Mouse (Mus musculus): ENCODE measurements around the gene Htr1d.

DNA sequence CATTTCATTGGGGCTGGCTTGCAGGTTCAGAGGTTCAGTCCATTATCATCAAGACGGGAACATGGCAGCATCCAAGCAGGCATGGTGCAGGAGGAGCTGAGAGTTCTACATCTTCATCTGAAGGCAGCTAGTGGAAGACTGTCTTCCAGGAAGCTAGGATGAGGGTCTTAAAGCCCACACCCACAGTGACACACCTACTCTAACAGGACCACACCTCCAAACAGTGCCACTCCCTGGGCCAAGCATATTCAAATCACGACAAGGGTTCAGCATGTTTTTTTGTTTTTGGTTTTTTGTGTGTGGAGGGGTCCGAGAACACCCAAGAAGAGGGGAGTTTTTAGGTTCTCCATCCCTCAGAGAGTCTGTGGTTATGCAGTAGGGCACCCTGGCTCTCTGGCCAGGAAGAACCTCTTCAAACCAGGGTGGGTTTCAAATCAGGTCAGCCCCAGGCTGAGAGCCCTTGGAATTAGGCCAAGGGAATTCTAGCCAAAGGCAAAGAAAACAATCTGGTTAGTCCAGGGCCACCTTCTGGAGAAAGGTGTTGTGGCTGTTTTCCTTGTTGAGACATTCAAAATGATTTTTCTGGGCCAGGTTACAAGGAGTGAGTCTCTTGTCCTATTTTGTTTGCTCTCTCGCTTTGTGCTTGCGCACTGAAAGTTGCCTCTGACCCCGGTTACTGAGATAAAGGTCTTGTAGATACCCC lies 33.3 kb downstream of the Htr1d start:
- no peak for TF ChIP-seq MAX (IDR thresholded peaks at IDR 0.05; ENCODE audit: low read length)
- no peak for TF ChIP-seq CTCF (IDR thresholded peaks at IDR 0.05 in 2 of 3, conservative IDR thresholded peaks at IDR 0.05 in 1 of 3; ENCODE audit: control insufficient read depth in 1 of 3, insufficient read depth in 1 of 3, low read depth in 2 of 3, low read length in 3 of 3, poor library complexity in 1 of 3, severe bottlenecking in 1 of 3)
- TF ChIP-seq TAL1 (IDR thresholded peaks at IDR 0.05; ENCODE audit: low read length), result no peak
- TF ChIP-seq EP300 (IDR thresholded peaks at IDR 0.05; ENCODE audit: low read depth in 1 of 2, low read length in 2 of 2), result no peak
- no peak for TF ChIP-seq TCF12 (IDR thresholded peaks at IDR 0.05; ENCODE audit: low read depth, low read length)
- TF ChIP-seq GABPA (IDR thresholded peaks at IDR 0.05; ENCODE audit: low read depth, low read length), result no peak
- no peak for TF ChIP-seq POLR2A (IDR thresholded peaks at IDR 0.05; ENCODE audit: control insufficient read depth in 1 of 2, insufficient read depth in 1 of 2, low read depth in 1 of 2, low read length in 2 of 2, poor library complexity in 1 of 2)
- TF ChIP-seq USF2 (IDR thresholded peaks at IDR 0.05; ENCODE audit: borderline replicate concordance in 1 of 2, insufficient read depth in 1 of 2, low read depth in 1 of 2, low read length in 2 of 2), result no peak
- no peak for TF ChIP-seq NELFE (IDR thresholded peaks at IDR 0.05; ENCODE audit: low read depth, low read length)
